Mouse (Mus musculus): ENCODE data around the gene Sept5.

GRCm38 (mm10) chr16:18649126-18649525, 19.4 kb upstream of the Sept5 start:
- TF ChIP-seq POLR2A (IDR thresholded peaks at IDR 0.05; ENCODE audit: low read depth, low read length), result no peak
- no peak for TF ChIP-seq CTCF (conservative IDR thresholded peaks at IDR 0.05; ENCODE audit: insufficient read depth, insufficient read length, low read depth, low read length)
